Mouse (Mus musculus) limb, embryonic 10.5 days (tissue): Measurements from ENCODE around the gene Mcidas. TPM values are rescaled to one million over a fixed set of nuclear protein-coding genes. Genes with fewer than 3 reads are reported as not detected.

Source experiments
- DNase-seq: peaks from one replicate; pipeline ENCODE4 v3.0.0-alpha.2; 2017; ENCODE audit warnings: low spot score
- H3K27ac ChIP-seq: fragments of 300-500 bp; sonication (generic); 2 replicates; pipeline ENCODE4 v1.5.1; 2016; ENCODE audit warnings: mild to moderate bottlenecking
- H3K27me3 ChIP-seq: fragments of 300-500 bp; sonication (generic); 2 replicates; pipeline ENCODE4 v1.6.1; 2016; ENCODE audit warnings: low read depth, mild to moderate bottlenecking; ENCODE audit not compliant: poor library complexity, severe bottlenecking
- H3K36me3 ChIP-seq: fragments of 300-500 bp; sonication (generic); 2 replicates; pipeline ENCODE4 v1.6.1; 2016; ENCODE audit warnings: mild to moderate bottlenecking, moderate library complexity
- H3K4me1 ChIP-seq: fragments of 300-500 bp; sonication (generic); 2 replicates; pipeline ENCODE4 v1.6.1; 2016
- H3K4me3 ChIP-seq: fragments of 300-500 bp; sonication (generic); 2 replicates; pipeline ENCODE4 v1.5.1; 2016; ENCODE audit warnings: mild to moderate bottlenecking, moderate library complexity
- H3K9me3 ChIP-seq: fragments of 300-500 bp; sonication (generic); replicated peaks from 2 replicates; pipeline ENCODE4 v1.6.1; 2016; ENCODE audit warnings: mild to moderate bottlenecking
- WGBS: fragments of 180-500 bp; shearing (Covaris S2); methylation state at CpG from one replicate; pipeline ENCODE4 v1.1.7; 2016; 5-methylcytosine and 5-hydroxymethylcytosine counted together
- microRNA counts: library from miRNA; unstranded; fragments of <30 nt; microRNA quantifications from one replicate; lab custom pipeline; 2017
- microRNA-seq: library from miRNA; unstranded; fragments of <30 nt; microRNA quantifications from one replicate; pipeline ENCODE4, GENCODE M21; 2017
- polyA plus RNA-seq: library from polyadenylated mRNA; unstranded; fragments of >200 nt; fragmentation: Nextera tagmentation; extraction: Ambion mirVana; gene quantifications from 2 replicates; pipeline ENCODE4 v1.2.1, GENCODE M21; 2016

Gene Mcidas
- polyA plus RNA-seq, 1 experiment from 2014 or later = not detected

DNA sequence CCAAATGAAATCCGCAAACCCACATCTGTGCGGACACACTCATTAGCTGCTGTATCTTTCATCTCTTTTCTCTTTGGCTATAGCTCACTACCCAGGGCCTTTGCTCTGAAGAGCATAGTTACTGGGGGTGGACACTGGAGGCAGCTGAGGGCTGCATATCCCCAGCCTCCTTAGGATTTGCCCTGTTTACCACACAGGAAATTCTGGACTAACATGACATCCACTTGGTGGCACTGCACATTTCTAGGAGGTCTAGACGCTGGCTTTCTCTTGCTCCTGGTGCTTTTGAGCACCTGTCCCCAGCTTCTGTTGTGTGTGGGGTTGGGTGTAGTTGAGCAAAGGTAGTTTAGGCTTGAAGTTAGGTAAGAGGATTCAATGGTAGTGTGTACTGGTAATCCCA lies 54.0 kb downstream of the Mcidas start:
- Histone ChIP-seq H3K36me3 (peaks cover 20% of the 10 kb centered on the region), H3K27ac (no peak overlapping the region), H3K4me1 (peaks cover 6% of the 10 kb centered on the region), H3K27me3 (no peaks in the 10 kb centered on the region), H3K4me3 (no peak overlapping the region), H3K9me3 (no peaks in the 10 kb centered on the region)
- DNase-seq = no peak
- WGBS = 83% methylated on average over 3 of the region's 3 CpGs

MicroRNAs encoded within 50 kb of the gene (microRNA counts, 519-probe panel; counts per million panel counts)
- 684 counts per million, percentile 72 among the panel's probes with 10 or more counts for microRNA mmu-miR-449a (lab: Ali Mortazavi, UCI)
- 684 counts per million, percentile 72 among the panel's probes with 10 or more counts for microRNA mmu-miR-449b (lab: Ali Mortazavi, UCI)
- microRNA mmu-miR-449c (lab: Ali Mortazavi, UCI) = 684 counts per million, percentile 72 among the panel's probes with 10 or more counts

Small RNAs within 50 kb of the gene (microRNA-seq; reads per million reads assigned to microRNA genes)
- 27.0 reads per million, percentile 33 among the genes with 10 or more reads in this experiment for gene Mir449a
- not detected for gene Mir449b
- gene Mir449c = not detected

Other genes with a start within 250 kb of the Mcidas start
- gene Plpp1, start 193.1 kb upstream of the Mcidas start, polyA plus RNA-seq = 17.6 and 22.5 TPM in 2 replicates
- gene Mtrex, start 66.4 kb upstream of the Mcidas start, polyA plus RNA-seq = 94.5 and 106 TPM in 2 replicates
- gene Dhx29, start 66.4 kb upstream of the Mcidas start, polyA plus RNA-seq = 28.1 and 35.0 TPM in 2 replicates
- gene Ccno, start 6.0 kb upstream of the Mcidas start, polyA plus RNA-seq = 0.20 TPM in 1 of 2 replicates, not detected in the other
- not detected in 2 replicates for gene Cdc20b, start 41.3 kb downstream of the Mcidas start, polyA plus RNA-seq
- 87.5 and 98.7 TPM in 2 replicates for gene Gpx8, start 52.6 kb downstream of the Mcidas start, polyA plus RNA-seq
- not detected in 2 replicates for gene Gzma, start 107.1 kb downstream of the Mcidas start, polyA plus RNA-seq
- 2.9 and 4.2 TPM in 2 replicates for gene Esm1, start 215.8 kb downstream of the Mcidas start, polyA plus RNA-seq
- gene Gzmk, start 232.1 kb downstream of the Mcidas start, polyA plus RNA-seq = not detected in 2 replicates